24 mouse cellular contexts compared by ENCODE assay signal in the genomic region with DNA sequence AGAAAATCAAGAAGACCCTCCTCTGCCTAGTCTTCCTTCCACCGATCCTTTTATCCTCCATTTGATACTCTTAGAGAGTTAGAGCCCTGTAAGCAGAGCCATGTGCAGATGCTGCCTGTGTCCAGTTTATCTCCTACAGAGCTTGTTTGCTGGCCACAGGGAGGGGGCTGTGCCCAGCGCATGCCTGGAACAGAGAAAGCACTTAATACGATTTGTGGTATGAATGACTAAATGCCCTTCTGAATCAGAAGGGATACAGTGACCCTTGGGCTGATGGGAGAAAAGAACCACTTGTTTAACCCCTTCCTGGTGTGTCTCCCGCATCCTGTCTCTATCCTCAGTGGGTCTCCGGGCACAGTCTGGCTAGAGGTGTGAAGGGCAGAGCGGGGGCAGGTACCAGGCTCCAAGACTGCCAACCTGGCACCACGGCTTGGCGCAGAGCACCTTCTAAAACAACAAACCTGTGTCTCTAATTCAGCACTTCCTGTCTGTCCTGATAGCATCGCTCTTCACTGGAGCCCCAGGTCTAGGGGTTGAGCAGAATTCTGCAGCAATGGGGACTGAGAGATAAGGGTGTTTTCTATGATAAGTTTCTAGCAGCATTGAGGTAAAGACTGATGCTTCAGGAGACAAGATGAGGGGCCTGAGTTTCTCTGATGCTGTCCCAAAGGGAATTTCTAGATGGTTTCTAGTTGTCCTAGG. TPM values are rescaled to one million over a fixed set of nuclear protein-coding genes. Genes with fewer than 3 reads are reported as not detected.
DNase-seq lines count a peak whose midpoint lies in the region; ATAC-seq and TF ChIP-seq lines count a peak whose summit lies in the region.
"Had no signal": no experiment of that assay in that cellular context is flagged by ENCODE, and none has a peak within 500 bp of the region (broad histone marks: within the 10 kb centered on the region; RNA-seq: fewer than 3 reads in every experiment).

No protein-coding gene starts in this region.

- H3K27ac ChIP-seq in midbrain, postnatal 0 days (ENCODE audit: low read depth, low read length) = no peak overlapping the region
- H3K27ac ChIP-seq: embryonic facial prominence, embryonic 10.5 days; heart, embryonic 10.5 days; hindbrain, embryonic 10.5 days; midbrain, embryonic 13.5 days; neural tube, embryonic 15.5 days had no signal

- no peaks in the 10 kb centered on the region for H3K4me1 ChIP-seq in midbrain, postnatal 0 days (ENCODE audit: insufficient read depth, low read length)
- H3K4me1 ChIP-seq: midbrain, embryonic 13.5 days; neural tube, embryonic 15.5 days had no signal

- no peak overlapping the region for H3K4me3 ChIP-seq in midbrain, postnatal 0 days (ENCODE audit: low read depth, low read length)
- H3K4me3 ChIP-seq: embryonic facial prominence, embryonic 10.5 days; heart, embryonic 10.5 days; hindbrain, embryonic 10.5 days; midbrain, embryonic 13.5 days; neural tube, embryonic 15.5 days had no signal

- WGBS in midbrain, postnatal 0 days = 71% methylated on average over 9 of the region's 9 CpGs

- peak; percentile 94 for ATAC-seq in CD4-positive, CD25-positive, alpha-beta regulatory T cell, adult 4 months
- peak; percentile 84 for ATAC-seq in activated CD4-positive, CD25-positive, alpha-beta regulatory T cell, adult 4 months
- ATAC-seq in midbrain, postnatal 0 days (ENCODE audit: low FRiP score) = no peak
- ATAC-seq: forebrain, embryonic 14.5 days; lung, postnatal 0 days; midbrain, embryonic 13.5 days had no signal

- DNase-seq in thymus, postnatal 14 days = peak; percentile 30
- no peak for DNase-seq in thymus, postnatal 25 days
- DNase-seq in retina, postnatal 1 day = peak; percentile 79
- no peak for DNase-seq in spleen, adult 18-20 months
- no peak for DNase-seq in midbrain, postnatal 0 days (ENCODE audit: low spot score)
- DNase-seq in urinary bladder, postnatal 10 days (ENCODE audit: low spot score) = no peak
- DNase-seq: cerebellum, adult 2 months; kidney, adult 2 months; kidney, postnatal 25 days; left cerebral cortex, postnatal 4 days; liver; right cerebral cortex, postnatal 4 days had no signal

- no peak for TF ChIP-seq CTCF in midbrain, postnatal 0 days (IDR thresholded peaks at IDR 0.05)

- no peaks in the 10 kb centered on the region for H3K36me3 ChIP-seq in midbrain, postnatal 0 days (ENCODE audit: insufficient read depth, low read length)
- H3K36me3 ChIP-seq: embryonic facial prominence, embryonic 10.5 days; heart, embryonic 10.5 days; hindbrain, embryonic 10.5 days; midbrain, embryonic 13.5 days; neural tube, embryonic 15.5 days had no signal

- no peaks in the 10 kb centered on the region; the same call in 1 of the 2 replicates for H3K27me3 ChIP-seq in midbrain, postnatal 0 days (ENCODE audit: insufficient read depth, low read length)

- no peak overlapping the region for H3K9ac ChIP-seq in midbrain, postnatal 0 days (replicated peaks; ENCODE audit: low read length, poor library complexity, severe bottlenecking)
- H3K9ac ChIP-seq: midbrain, embryonic 13.5 days; neural tube, embryonic 15.5 days had no signal

- no peak overlapping the region for H3K4me2 ChIP-seq in midbrain, postnatal 0 days (ENCODE audit: low read depth, low read length, poor library complexity, severe bottlenecking)
- H3K4me2 ChIP-seq: midbrain, embryonic 13.5 days; neural tube, embryonic 15.5 days had no signal

- H3K9me3 ChIP-seq in midbrain, postnatal 0 days (ENCODE audit: low read length) = no peaks in the 10 kb centered on the region
- H3K9me3 ChIP-seq: embryonic facial prominence, embryonic 10.5 days; heart, embryonic 10.5 days; hindbrain, embryonic 10.5 days; midbrain, embryonic 13.5 days; neural tube, embryonic 15.5 days had no signal

RNA-seq across cellular contexts. Expression of gene Sp6, which starts 6.0 kb away (rescaled TPM):
- polyA plus RNA-seq in CD4-positive, CD25-positive, alpha-beta regulatory T cell, adult 4 months (2017; shearing (Covaris generic)) = 1 to 10 TPM; 1.7 to 3.0 TPM
- polyA plus RNA-seq in activated CD4-positive, CD25-positive, alpha-beta regulatory T cell, adult 4 months (2017; shearing (Covaris generic)) = not detected
- 0.33 and 1.1 TPM in 2 replicates for total RNA-seq in midbrain, postnatal 0 days (2014; rRNA removed)
- polyA plus RNA-seq in midbrain, postnatal 0 days (2015; fragmentation: Nextera tagmentation; extraction: Ambion mirVana) = 0.43 and 0.51 TPM in 2 replicates
- total RNA-seq: megakaryocyte progenitor cell, adult 5-6 weeks had no signal
- polyA plus RNA-seq: heart, postnatal 0 days; liver, embryonic 16.5 days had no signal

RNA-seq across cellular contexts. Expression of gene Scrn2, which starts 22.5 kb away (rescaled TPM):
- 10 to 100 TPM in 1 of 2 experiments, 1 to 10 TPM in 1; 7.3 to 14.8 TPM for polyA plus RNA-seq in CD4-positive, CD25-positive, alpha-beta regulatory T cell, adult 4 months (2017; shearing (Covaris generic))
- polyA plus RNA-seq in activated CD4-positive, CD25-positive, alpha-beta regulatory T cell, adult 4 months (2017; shearing (Covaris generic)) = 10 to 100 TPM in 1 of 2 experiments, 1 to 10 TPM in 1; 5.4 to 10.6 TPM
- 19.6 and 22.3 TPM in 2 replicates for total RNA-seq in midbrain, postnatal 0 days (2014; rRNA removed)
- 11.1 and 11.9 TPM in 2 replicates for polyA plus RNA-seq in midbrain, postnatal 0 days (2015; fragmentation: Nextera tagmentation; extraction: Ambion mirVana)

RNA-seq across cellular contexts. Expression of gene Sp2, which starts 24.5 kb away (rescaled TPM):
- 10 to 100 TPM; 19.5 to 22.9 TPM for polyA plus RNA-seq in CD4-positive, CD25-positive, alpha-beta regulatory T cell, adult 4 months (2017; shearing (Covaris generic))
- 10 to 100 TPM; 22.5 to 26.6 TPM for polyA plus RNA-seq in activated CD4-positive, CD25-positive, alpha-beta regulatory T cell, adult 4 months (2017; shearing (Covaris generic))
- total RNA-seq in midbrain, postnatal 0 days (2014; rRNA removed) = 5.2 and 5.9 TPM in 2 replicates
- polyA plus RNA-seq in midbrain, postnatal 0 days (2015; fragmentation: Nextera tagmentation; extraction: Ambion mirVana) = 13.4 and 13.7 TPM in 2 replicates

RNA-seq across cellular contexts. Expression of gene Lrrc46, which starts 34.0 kb away (rescaled TPM):
- polyA plus RNA-seq in CD4-positive, CD25-positive, alpha-beta regulatory T cell, adult 4 months (2017; shearing (Covaris generic)) = not detected
- not detected for polyA plus RNA-seq in activated CD4-positive, CD25-positive, alpha-beta regulatory T cell, adult 4 months (2017; shearing (Covaris generic))
- 1.4 and 2.7 TPM in 2 replicates for total RNA-seq in midbrain, postnatal 0 days (2014; rRNA removed)
- 2.4 and 3.3 TPM in 2 replicates for polyA plus RNA-seq in midbrain, postnatal 0 days (2015; fragmentation: Nextera tagmentation; extraction: Ambion mirVana)

RNA-seq across cellular contexts. Expression of gene Mrpl10, which starts 34.1 kb away (rescaled TPM):
- 10 to 100 TPM; 60.9 to 82.9 TPM for polyA plus RNA-seq in CD4-positive, CD25-positive, alpha-beta regulatory T cell, adult 4 months (2017; shearing (Covaris generic))
- 10 to 100 TPM; 56.6 to 58.0 TPM for polyA plus RNA-seq in activated CD4-positive, CD25-positive, alpha-beta regulatory T cell, adult 4 months (2017; shearing (Covaris generic))
- 42.1 and 67.7 TPM in 2 replicates for total RNA-seq in midbrain, postnatal 0 days (2014; rRNA removed)
- 56.6 and 63.7 TPM in 2 replicates for polyA plus RNA-seq in midbrain, postnatal 0 days (2015; fragmentation: Nextera tagmentation; extraction: Ambion mirVana)

Comparison
In these comparisons a context has a peak if more than half of its experiments do, and no peak if none do; other contexts are left out.
1. DNase-seq: peak in thymus, postnatal 14 days (single experiment) and retina, postnatal 1 day (single experiment); none in thymus, postnatal 25 days (single experiment), spleen, adult 18-20 months (0 of 2), midbrain, postnatal 0 days (single experiment) and urinary bladder, postnatal 10 days (single experiment).